Mouse (Mus musculus) left cerebral cortex, postnatal 36 days (tissue): ENCODE data around the gene Fbxo28. TPM values are rescaled to one million over a fixed set of nuclear protein-coding genes. Genes with fewer than 3 reads are reported as not detected.

Experiments
- DNase-seq, 2 experiments: peaks; one replicate each; pipeline ENCODE4 v3.0.0; 2021 to 2022; ENCODE audit warnings: low spot score in 2 of 2, mixed read lengths in 1 of 2
- intact Hi-C: fragments of 180-260 bp; cut with DNase I; formaldehyde crosslinking; loops from one replicate; pipeline ENCODE4 v1.15.1; 2025
- total RNA-seq, 2 experiments: library from RNA; stranded (reverse); gene quantifications; 2 replicates each; pipeline ENCODE4 v1.2.3; 2021

Gene Fbxo28
- 10 to 100 TPM; 50.7 to 55.3 TPM for total RNA-seq

DNA sequence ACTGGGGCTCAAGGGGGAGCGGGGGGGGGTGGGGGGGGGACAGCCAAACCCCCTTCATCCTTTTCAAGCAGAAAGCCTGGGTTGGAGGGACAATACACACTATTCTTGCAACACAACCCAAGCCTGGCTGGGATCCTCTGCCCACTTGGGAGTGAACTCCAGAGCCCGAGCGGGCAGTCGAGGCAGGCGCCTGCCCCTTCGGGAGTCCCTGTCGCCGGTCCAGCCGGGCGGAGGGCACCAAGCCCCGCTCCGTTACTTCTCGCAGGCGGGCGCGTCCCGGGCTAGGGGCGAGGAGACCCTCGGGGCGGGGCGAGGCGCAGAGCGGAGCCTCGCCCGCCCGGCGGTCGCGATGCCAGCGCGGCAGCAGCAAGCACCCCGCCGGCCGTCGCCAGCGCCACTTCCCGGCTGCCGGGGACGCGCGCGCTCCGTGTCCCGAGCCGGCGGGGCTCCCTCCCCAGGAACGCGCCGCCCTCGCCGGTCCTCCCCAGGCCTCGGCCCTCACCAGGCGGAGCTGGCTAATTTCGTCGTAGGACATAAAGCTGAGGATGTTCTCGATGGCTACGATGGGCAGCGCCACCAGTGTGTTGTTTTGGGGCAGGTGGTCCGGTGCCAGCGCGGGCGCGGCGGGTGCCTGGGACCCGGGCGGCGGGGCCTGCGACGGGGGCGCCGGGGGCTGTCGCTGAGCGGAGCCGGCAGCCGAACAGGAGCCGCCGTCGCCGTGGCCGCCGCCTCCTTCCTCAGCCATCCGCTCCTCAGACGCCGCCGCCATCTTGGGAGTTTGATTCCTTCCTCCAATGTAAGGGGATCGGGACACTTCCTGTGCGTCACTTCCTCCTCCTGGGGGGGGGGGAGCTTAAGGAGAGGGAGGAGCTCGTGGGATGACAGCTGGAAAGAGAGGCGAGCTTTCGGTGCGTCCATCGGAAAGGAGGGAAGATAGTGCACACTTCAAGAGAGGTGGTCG, at the start of gene Fbxo28:
Gene Fbxo28, minus strand, starts transcription at position 809 of the 961 bp plus-strand sequence.
- DNase-seq = peak; percentile 84
- intact Hi-C loops = loop anchor here (2.0 kb wide), 2 partner anchors 58 to 68 kb away; partner anchors contain the start of genes Degs1 and Trp53bp2

DNA sequence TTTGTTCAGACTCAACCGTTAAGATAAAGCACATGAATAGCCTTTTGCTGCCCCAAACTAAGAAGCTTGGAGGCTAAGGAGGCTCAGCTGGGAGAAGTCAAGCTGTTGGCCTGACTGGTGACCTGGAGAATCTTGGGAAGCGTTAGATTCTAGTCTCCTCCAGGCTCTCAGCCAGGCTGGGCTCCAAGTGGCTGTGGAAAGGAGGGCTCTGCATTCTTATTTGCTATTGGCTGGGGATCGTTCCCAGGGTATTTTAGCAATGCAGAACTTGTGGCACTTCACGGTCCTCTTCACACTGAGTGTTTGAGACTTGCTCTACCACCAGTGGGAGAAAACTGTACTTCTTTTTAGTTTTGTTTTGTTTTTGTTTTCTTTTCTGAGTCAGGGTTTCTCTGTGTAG, 47.3 kb upstream of the Fbxo28 start:
- intact Hi-C loops = no loop called here
- no peak for DNase-seq

DNA sequence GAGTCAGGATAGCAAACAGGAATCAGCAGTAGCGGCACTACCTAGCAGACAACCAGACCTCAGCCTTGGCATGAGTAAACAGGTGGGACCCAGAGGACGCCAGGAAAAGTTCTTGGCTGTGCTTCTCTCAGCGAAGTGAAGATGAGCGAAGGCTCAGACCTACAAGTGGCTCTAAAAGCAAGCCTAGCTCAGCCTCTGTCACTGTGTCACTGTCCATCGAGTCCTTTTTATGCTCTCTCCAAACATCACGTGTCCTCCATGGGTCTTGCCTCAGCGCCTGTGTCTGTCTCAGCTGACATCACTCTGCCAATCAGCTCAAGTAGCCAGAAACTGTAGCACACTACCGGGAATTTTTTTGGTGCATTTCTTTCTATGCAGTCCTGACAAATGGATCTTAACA, 45.0 kb upstream of the Fbxo28 start:
- intact Hi-C loops = no loop called here
- DNase-seq = no peak

DNA sequence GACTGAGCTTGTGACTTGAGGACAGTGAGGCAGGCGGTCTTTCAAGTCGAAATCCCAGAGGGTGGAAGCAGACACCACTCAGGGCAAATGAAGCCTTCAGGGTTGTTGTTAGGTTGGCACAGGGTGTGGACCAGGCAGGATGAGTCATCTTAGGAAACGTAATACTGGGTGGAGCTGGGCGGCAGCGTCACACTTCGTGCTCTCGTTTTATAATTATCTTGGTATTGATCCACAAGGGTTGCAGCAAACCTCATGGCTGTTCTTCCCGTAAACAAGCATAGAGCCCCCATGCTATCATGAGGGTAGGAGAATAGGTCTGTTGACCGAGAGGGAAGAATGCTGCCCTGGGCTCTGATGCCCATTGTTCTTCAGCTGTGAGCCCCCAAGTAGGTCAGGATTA, 41.7 kb upstream of the Fbxo28 start:
- DNase-seq = no peak
- intact Hi-C loops = no loop called here

DNA sequence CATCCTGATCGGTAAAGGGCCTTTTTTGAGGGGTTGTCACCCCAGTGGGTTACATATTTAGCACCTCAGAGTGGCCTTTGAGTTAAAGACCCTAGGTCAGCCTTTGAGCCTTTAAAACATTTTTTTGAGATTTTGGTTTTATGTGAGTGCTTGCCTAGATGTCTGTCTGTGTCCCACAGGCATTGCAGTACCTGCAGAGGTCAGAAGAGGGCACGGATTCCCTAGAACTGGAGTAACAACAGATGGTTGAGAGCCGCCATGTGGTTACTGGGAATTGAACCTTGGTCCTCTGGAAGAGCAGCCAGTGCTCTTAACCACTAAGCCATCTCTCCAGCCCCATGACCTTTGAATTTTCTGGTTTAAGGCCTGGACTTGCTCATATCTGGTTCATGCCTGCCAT, 39.9 kb upstream of the Fbxo28 start:
- no peak for DNase-seq
- intact Hi-C loops = no loop called here

DNA sequence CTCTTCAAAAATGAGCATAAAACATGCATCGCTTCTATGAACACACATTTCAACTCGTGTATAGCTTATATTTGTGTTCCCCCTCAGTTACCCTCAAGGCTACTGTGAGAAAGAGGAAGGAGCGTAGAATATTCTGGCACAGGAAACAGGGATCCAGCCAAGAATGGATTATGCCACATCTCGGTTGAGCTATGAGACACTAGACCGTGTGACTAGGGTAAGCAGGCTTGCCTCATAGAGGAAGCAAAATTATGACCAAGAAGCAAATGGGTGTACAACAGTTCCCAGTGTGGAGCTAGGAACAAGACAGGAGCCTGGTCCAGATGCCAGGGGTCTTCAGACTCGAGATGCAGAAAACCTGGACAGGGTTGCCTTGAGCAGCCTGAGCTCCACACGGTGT, 39.3 kb upstream of the Fbxo28 start:
- DNase-seq = no peak
- intact Hi-C loops = no loop called here

DNA sequence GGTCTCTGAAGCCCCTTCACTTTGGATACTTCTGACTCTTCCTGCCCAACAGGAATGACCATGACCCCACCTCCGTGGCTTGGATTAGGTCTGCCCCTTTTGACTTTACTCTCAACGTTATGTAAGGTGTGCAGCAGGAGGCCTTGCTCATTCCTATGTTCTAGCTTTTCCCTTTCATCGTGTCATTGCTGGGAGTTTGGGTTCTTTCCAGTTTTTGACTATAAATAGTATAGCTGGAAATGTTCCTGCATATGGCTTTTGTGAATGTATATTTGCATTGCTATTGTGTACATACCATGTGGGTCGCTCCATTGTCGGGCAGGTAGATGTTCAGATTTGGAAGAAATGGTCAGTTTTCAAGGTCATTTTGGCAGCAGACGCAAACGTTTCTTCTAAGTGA, 37.4 kb upstream of the Fbxo28 start:
- intact Hi-C loops = no loop called here
- DNase-seq = no peak

DNA sequence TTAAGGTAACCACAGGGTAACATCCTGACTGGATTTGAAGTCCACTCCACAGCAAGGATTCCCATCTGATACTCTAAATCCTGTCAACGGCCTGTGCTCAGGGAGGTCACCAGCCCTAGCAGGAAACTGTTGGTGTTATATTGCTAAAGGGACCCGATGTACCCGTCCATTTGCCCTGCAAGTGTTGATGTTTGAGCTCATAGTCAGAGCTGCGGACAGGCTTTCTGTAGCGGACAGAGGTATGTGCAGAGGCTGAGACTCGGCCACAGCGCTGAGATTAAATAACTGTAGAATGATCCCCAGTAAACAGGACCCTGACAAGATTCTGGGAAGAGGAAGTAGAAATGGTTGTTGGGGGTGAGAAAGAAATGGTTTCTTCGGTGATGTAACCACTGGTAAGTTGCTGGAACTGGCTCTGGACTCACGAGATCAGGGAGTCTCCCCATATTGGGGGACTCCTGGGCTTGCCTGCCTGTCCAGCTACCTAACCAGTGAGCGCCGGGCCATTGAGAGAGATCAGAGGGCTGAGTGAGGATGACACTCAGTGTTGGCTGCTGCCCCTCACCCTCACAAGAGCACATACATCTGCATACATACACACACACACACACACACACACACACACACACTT, 36.9 kb upstream of the Fbxo28 start:
- DNase-seq = no peak
- intact Hi-C loops = no loop called here

DNA sequence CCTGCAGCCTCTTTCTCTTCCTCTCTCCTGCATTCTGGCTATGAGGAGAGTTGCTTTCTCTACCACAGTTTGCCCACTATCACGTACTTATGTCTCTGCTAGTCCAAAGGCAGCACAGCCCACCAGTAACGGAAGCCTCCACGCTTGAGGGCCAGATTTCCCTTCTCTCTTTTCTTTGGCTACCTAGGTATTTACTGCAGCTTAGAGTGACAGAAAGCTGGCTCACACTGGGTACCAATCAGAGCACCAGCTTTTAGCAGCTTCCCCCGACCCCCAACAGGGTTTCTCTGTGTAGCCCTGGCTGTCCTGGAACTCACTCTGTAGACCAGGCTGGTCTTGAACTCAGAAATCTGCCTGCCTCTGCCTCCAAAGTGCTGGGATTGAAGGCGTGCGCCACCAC, 36.1 kb upstream of the Fbxo28 start:
- intact Hi-C loops = no loop called here
- DNase-seq = no peak

DNA sequence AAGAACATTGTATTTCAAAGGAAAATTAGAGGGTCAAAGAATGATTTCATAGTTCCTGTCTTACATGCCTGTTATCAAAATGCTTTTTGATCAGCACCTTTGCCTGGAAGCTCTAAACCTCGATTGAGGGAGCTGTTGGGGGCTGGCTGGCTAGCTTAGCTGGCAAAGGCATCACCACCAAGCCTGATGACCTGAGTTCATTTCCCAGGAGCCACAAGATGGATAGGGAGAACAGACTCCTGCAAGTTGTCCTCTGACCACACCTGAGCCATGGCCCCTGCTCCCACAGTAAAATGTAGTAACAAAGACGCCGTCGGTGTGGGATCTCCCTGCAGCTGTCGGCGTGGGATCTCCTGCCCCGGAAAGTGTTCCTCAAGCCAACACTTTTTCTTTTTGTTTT, 35.4 kb upstream of the Fbxo28 start:
- no peak for DNase-seq
- intact Hi-C loops = loop anchor here (1.0 kb wide), 1 partner anchor 162 kb away; no protein-coding TSS in a partner anchor

DNA sequence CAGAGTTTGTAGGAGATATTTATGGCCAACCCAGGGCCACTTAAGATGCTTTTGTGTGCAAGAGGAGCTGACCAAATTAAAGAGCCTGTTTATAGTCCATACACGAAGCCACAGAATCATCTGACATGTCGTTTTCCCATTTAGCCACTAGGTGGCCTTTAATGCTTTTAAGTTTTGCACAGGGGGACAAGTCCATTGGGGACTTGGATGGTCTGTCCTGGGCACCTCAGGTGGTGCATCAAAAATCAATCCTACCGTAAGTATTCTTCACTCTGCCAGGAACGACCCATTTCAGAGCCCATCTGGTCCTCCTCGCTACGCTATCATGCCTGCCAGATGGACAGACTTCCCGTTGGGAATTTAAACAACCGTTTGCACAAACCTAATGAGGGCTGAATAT, 34.8 kb upstream of the Fbxo28 start:
- no peak for DNase-seq
- intact Hi-C loops = loop anchor here (1.0 kb wide), 1 partner anchor 163 kb away; no protein-coding TSS in a partner anchor

DNA sequence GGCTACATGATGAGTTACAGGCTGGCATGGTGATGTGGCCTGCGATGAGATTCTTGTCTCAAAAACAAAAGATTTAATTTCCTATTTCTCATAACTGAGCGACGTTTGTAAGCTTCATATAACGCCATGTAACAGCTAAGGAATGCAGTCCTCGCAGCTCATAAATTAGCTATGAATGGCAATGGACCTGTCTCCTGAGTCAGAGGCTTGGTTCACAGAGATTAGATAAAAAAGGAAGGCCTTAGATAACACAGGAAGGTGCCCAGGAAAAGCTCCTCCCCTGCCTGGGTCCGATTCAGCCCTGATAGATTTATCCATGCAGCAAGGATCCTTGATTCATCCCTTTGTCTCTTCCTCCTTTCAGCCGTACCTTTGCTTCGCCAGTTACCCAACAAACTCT, 30.5 kb upstream of the Fbxo28 start:
- intact Hi-C loops = no loop called here

DNA sequence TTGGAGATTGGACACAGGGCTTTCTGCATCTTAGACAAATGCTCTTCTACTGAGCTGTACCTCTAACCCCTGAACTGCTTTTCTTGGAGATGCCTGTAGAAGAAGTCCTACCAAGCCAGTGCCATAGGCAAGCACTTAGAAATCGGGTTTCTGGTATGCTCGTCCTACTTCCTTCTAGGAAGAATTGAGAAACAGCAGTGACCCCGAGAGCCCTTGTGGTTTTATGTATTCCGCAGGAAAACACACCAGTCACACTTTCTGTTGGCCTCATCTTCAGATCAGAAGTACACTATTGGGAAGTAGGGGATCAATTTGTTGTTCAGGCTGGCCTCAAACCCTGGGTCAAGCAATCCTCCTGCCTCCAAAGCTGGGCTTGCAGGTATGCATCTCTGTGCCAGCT, 28.0 kb upstream of the Fbxo28 start:
- intact Hi-C loops = no loop called here
- no peak for DNase-seq

More for the DNA sequence above, 30.5 kb upstream of the Fbxo28 start:
- no peak for DNase-seq

DNA sequence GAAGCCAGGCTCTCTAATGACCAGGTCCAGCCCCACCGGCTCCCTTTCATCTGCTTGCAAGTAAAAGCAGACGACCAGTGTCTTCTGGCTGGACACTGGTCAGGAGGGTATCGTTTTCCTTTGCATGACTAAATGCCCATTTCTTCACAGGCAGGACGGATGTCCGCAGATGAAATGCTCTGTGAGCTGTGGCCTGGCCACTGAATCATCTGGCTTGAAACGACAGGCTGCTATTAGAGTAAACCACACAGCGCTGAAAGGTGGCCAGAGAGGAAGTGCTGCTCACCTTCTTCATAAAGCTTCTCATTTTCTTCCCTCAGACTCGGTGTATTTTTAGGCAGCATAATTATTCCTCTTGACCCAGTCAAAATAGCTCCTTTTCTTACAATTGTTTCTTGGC, 27.4 kb upstream of the Fbxo28 start:
- intact Hi-C loops = no loop called here
- DNase-seq = no peak

DNA sequence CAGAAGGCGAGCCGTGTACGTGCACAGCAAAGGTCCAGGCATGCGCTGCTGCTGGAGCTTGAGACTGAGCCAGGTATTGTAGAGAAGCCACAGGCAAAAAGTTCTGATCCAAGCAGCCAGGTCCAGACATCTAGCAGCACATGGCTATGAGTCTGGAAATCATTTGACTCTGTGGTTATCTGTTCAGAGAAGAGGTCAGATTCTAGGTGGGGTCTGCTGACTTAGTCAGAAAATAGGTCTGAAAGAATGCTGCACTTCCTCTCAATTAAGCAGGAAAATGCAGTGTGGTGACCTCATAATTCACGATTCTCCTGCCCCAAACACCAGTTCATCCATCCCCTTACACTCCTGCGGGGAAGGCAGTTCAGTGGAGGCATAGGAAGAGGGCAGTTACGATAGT, 26.9 kb upstream of the Fbxo28 start:
- DNase-seq = no peak
- intact Hi-C loops = no loop called here

DNA sequence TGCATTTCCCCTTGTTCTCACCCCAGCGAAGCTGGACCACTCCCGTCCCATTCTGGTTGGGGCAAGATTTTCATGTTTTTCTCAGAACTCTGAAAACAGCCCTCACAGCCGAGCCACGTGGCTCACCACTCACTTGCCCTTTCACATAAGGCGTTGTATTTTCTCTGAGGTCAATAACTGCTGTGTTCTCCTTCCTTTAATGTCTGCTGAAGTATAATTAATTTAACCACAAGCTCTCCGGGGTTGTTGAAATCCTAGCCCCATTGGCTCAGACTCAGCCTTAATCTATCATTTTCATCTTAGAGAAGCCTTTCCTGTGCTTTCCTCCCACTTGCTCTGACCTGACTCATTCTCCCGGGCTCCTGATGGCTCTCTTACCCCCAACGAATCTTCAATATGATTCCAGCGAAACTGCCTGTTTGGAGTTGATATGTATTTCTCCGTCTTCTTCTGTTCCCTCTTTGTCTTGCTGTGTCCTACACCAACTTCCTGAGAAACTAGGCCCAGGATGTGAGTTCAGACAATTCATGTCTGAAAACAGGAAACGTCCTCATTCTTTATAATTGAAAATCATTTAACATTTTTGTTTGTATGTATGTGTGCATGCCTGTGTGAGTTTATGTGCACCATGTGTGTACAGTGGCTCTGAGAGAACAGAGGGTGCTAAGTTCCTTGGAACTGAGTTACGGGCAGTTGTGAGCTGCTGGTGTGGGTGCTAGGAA, 22.4 kb upstream of the Fbxo28 start:
- DNase-seq = no peak
- intact Hi-C loops = no loop called here

DNA sequence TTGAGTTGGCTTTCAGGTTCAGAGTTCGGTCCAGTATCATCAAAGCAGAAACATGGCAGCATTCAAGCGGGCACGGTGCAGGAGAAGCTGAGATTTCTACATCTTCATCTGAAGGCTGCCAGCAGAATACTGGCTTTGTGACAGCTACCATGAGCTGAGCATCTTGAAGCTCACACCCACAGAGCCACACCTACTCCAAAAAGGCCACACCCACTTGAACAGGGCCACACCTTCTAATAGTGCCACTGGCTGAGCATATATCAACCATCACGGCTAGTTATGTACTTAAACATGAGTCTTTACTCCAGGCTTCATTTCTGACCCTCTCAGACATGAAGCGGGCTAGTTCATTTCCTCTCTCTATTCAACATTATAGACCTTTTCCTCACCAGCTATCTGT, 21.3 kb upstream of the Fbxo28 start:
- intact Hi-C loops = no loop called here
- DNase-seq = no peak

DNA sequence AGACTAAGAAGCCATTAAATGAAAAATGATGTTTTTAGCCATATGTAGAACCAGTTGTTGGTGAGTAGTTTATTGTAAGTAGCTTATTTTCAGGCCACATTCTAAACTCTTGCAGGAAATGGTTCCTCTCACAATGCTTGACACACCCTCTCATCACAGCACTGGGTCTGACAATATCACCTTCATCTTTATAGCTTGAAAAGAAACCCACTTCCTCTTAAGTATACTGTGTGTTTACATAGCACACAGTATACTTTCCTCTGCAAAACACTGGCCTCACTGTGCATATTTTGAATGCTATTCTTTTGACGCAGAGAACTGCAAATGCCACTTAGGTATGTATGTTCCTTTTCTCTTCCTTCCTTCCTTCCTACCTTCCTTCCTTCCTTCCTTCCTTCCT, 16.7 kb upstream of the Fbxo28 start:
- intact Hi-C loops = no loop called here

DNA sequence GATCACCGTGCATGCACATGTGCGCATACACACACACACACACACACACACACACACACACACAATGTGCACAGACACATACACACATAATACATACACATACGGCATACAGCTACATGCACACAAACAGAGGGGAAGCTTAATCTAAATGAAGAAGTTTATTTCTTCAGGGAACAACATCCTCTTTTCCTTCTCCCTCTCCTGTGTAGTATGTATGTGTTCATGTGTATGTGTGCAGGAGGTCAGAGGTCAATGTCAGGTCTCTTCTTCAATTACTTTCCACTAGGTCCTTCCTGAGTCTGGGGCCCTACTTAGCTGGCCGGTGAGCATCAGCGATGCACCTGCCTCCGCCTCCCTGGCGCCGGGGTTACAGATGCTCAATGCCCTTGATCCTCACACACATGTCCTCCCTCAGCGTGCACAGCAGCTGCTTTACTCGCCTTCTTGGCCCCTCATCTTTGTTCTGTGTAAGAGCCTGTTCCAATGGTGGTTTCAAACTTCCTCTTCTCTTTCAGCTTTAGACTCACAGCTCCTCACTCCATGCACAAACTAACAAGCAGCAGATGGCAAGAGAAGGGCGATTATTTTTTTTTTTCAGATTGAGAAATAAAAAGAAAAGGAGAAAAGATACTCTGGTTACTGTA, 13.2 kb upstream of the Fbxo28 start:
- intact Hi-C loops = no loop called here
- no peak for DNase-seq

More for the DNA sequence above, 16.7 kb upstream of the Fbxo28 start:
- no peak for DNase-seq

DNA sequence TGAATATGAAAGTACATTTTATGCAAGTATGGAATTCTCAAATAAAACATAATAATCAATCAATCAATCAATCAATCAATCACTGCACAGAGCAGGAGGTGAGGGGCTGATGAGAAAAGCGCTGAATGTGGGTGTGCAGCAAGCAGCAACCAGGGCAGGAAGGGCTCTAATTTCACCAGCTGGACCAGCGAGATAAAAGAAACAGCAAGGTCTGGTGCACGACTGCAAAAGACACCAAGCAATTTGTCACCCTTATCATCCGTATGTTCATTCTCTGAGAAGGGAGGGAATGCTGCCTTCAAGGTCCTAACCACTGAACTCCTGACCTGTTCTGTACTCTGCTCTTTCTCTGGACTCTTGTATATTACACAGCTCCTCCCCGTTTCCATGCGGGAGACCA, 8.1 kb upstream of the Fbxo28 start:
- no peak for DNase-seq
- intact Hi-C loops = no loop called here
